Mouse (Mus musculus) left cerebral cortex, postnatal 14 days (tissue): ENCODE measurements around the gene Asb3. TPM values are rescaled to one million over a fixed set of nuclear protein-coding genes. Genes with fewer than 3 reads are reported as not detected.

ENCODE experiments used
- total RNA-seq, 2 experiments: library from RNA; stranded (reverse); gene quantifications; 2 replicates each; pipeline ENCODE4 v1.2.3; 2021

The Asb3 gene
- total RNA-seq, 2 experiments from 2014 or later, result 15.9 to 16.6 TPM

Other genes starting within 250 kb of the Asb3 start
- 10 to 100 TPM; 31.0 to 34.6 TPM for gene Acyp2, start 235.8 kb upstream of the Asb3 start, total RNA-seq
- gene Psme4, start 113.7 kb upstream of the Asb3 start, total RNA-seq, result 10 to 100 TPM; 49.5 to 53.0 TPM
- 1 to 10 TPM; 8.7 to 9.8 TPM for gene Gpr75, start 58 bp upstream of the Asb3 start, total RNA-seq
- gene Erlec1, start 68.9 kb downstream of the Asb3 start, total RNA-seq, result 10 to 100 TPM; 56.4 to 56.7 TPM
- gene Chac2, start 100.9 kb downstream of the Asb3 start, total RNA-seq, result 10 to 100 TPM; 15.5 to 16.5 TPM